Mouse (Mus musculus) hindbrain, embryonic 14.5 days (tissue): ENCODE measurements at regions not wholly inside any gene's neighbourhood (a gene's known extent, or its start where the extent isn't known, plus 50 kb on each side); places are given as distances from the start of the nearest gene placed in this dataset.

Source experiments
- ATAC-seq: fragments of 200-750 bp; cut with Nextera tagmentation; 2 replicates; pipeline ENCODE4 v1.8.0; 2017; ENCODE audit warnings: moderate number of reproducible peaks, mild to moderate bottlenecking, moderate TSS enrichment, moderate library complexity; ENCODE audit not compliant: low FRiP score
- DNase-seq: peaks from one replicate; pipeline ENCODE4 v3.0.0-alpha.2; 2015; ENCODE audit warnings: low spot score
- H3K27ac ChIP-seq: fragments of 300-500 bp; sonication (generic); 2 replicates; pipeline ENCODE4 v1.5.1; 2014; ENCODE audit warnings: mild to moderate bottlenecking, moderate library complexity
- H3K27me3 ChIP-seq: fragments of 300-500 bp; sonication (generic); 2 replicates; pipeline ENCODE4 v1.6.1; 2014; ENCODE audit warnings: mild to moderate bottlenecking, low read length, mixed read lengths; ENCODE audit not compliant: control insufficient read depth, insufficient read depth
- H3K36me3 ChIP-seq: fragments of 300-500 bp; sonication (generic); replicated peaks from 2 replicates; pipeline ENCODE4 v1.6.1; 2014; ENCODE audit not compliant: control insufficient read depth, insufficient read depth
- H3K4me1 ChIP-seq: fragments of 300-500 bp; sonication (generic); replicated peaks from 2 replicates; pipeline ENCODE4 v1.6.1; 2014; ENCODE audit warnings: antibody characterized with exemption, low read length, mixed read lengths; ENCODE audit not compliant: control insufficient read depth, insufficient read depth
- H3K4me2 ChIP-seq: fragments of 300-500 bp; sonication (generic); replicated peaks from 2 replicates; pipeline ENCODE4 v1.6.1; 2014; ENCODE audit warnings: mild to moderate bottlenecking, moderate library complexity
- H3K4me3 ChIP-seq: fragments of 300-500 bp; sonication (generic); replicated peaks from 2 replicates; pipeline ENCODE4 v1.5.1; 2014; ENCODE audit warnings: mild to moderate bottlenecking, low read length
- H3K9ac ChIP-seq: fragments of 300-500 bp; sonication (generic); 2 replicates; pipeline ENCODE4 v1.6.1; 2014
- H3K9me3 ChIP-seq: fragments of 300-500 bp; sonication (generic); 2 replicates; pipeline ENCODE4 v1.6.1; 2016; ENCODE audit warnings: low read length; ENCODE audit not compliant: control insufficient read depth
- WGBS: fragments of 180-500 bp; shearing (Covaris S2); extraction: QIAGEN DNeasy Blood & Tissue Kit; methylation state at CpG from one replicate; pipeline ENCODE4 v1.1.7; 2014; 5-methylcytosine and 5-hydroxymethylcytosine counted together

DNA sequence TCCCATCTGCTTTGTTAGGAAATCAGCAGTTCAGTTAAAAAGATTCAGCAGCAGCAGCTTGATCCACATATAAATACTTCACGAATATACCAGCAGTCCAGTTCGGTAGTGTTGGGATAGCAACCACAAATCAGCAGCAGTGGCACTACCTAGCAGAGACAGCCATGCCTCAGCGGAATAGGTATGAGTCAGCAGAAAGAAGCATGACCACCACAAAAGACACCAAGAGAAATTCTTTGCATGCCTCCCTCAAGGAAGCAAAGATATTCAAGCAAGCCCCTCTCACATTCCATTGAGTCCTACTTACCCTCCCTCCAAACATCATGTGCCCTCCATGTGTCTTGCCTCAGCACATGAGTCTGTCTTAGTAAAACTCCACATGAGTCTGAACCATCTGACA, 117.5 kb upstream of the Cpeb2 start:
- Histone ChIP-seq H3K36me3 (no peaks in the 10 kb centered on the region), H3K27ac (no peak overlapping the region), H3K4me3 (no peak overlapping the region), H3K9me3 (no peaks in the 10 kb centered on the region), H3K4me2 (no peak overlapping the region), H3K27me3 (no peaks in the 10 kb centered on the region), H3K9ac (no peak overlapping the region), H3K4me1 (no peaks in the 10 kb centered on the region)
- DNase-seq = no peak
- no peak for ATAC-seq
- 97% methylated on average over 3 of the region's 3 CpGs for WGBS

GRCm38 (mm10) chr5:43116821-43117220, 116.1 kb upstream of the Cpeb2 start:
- Histone ChIP-seq H3K36me3 (no peaks in the 10 kb centered on the region), H3K27ac (no peak overlapping the region), H3K4me1 (no peaks in the 10 kb centered on the region), H3K27me3 (no peaks in the 10 kb centered on the region), H3K4me3 (no peak overlapping the region), H3K9me3 (no peaks in the 10 kb centered on the region), H3K4me2 (no peak overlapping the region), H3K9ac (no peak overlapping the region)
- DNase-seq (no peak), ATAC-seq (no peak)
- WGBS = 58% methylated on average over 7 of the region's 7 CpGs

GRCm38 (mm10) chr5:43121065-43121464, 111.9 kb upstream of the Cpeb2 start:
- ATAC-seq (no peak), DNase-seq (no peak)
- no peak overlapping the region for H3K4me2 ChIP-seq
- no peak overlapping the region for H3K27ac ChIP-seq
- no peak overlapping the region for H3K9ac ChIP-seq
- no peaks in the 10 kb centered on the region for H3K36me3 ChIP-seq
- no peaks in the 10 kb centered on the region for H3K27me3 ChIP-seq
- H3K4me3 ChIP-seq = no peak overlapping the region
- no peaks in the 10 kb centered on the region for H3K9me3 ChIP-seq
- no peaks in the 10 kb centered on the region for H3K4me1 ChIP-seq
- WGBS = 91% methylated on average over 2 of the region's 2 CpGs

GRCm38 (mm10) chr5:43124301-43124700, 108.7 kb upstream of the Cpeb2 start:
- no peaks in the 10 kb centered on the region for H3K27me3 ChIP-seq

GRCm38 (mm10) chr5:43125774-43126536, 107.0 kb upstream of the Cpeb2 start:
- no peaks in the 10 kb centered on the region for H3K27me3 ChIP-seq
- WGBS = 88% methylated on average over 3 of the region's 3 CpGs
- H3K4me3 ChIP-seq = no peak overlapping the region
- H3K9ac ChIP-seq = no peak overlapping the region
- no peaks in the 10 kb centered on the region for H3K9me3 ChIP-seq
- H3K4me1 ChIP-seq = no peaks in the 10 kb centered on the region
- DNase-seq = no peak
- no peak for ATAC-seq
- no peak overlapping the region for H3K4me2 ChIP-seq
- H3K36me3 ChIP-seq = no peaks in the 10 kb centered on the region
- H3K27ac ChIP-seq = no peak overlapping the region

More at GRCm38 (mm10) chr5:43124301-43124700, 108.7 kb upstream of the Cpeb2 start:
- Histone ChIP-seq H3K9ac (no peak overlapping the region), H3K9me3 (no peaks in the 10 kb centered on the region), H3K36me3 (no peaks in the 10 kb centered on the region), H3K27ac (no peak overlapping the region), H3K4me3 (no peak overlapping the region), H3K4me2 (no peak overlapping the region), H3K4me1 (no peaks in the 10 kb centered on the region)
- ATAC-seq (no peak), DNase-seq (no peak)

DNA sequence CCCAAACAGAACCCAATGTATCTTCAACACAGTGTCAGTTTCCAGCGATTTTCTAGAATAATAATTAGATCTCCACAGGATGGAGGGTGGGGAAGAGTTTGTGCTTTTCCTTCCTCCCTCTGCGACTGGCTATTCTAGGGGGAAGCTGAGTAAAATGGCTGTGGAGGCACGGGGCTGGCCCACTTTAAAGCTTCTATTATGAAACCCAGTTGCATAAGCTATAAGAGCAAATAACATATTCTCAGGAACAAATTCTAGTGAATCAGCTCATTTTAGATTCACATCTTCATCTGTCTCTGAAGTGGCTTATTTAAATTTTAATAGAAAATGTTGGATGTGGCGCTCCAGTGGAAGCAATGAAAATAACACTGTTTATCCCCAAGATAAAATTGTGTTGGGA, 102.6 kb upstream of the Cpeb2 start:
- ATAC-seq (no peak), DNase-seq (no peak)
- H3K9ac ChIP-seq = no peak overlapping the region
- H3K9me3 ChIP-seq = no peaks in the 10 kb centered on the region
- H3K4me2 ChIP-seq = no peak overlapping the region
- 68% methylated on average over 4 of the region's 4 CpGs for WGBS
- no peaks in the 10 kb centered on the region for H3K36me3 ChIP-seq
- no peaks in the 10 kb centered on the region for H3K27me3 ChIP-seq
- no peak overlapping the region for H3K4me3 ChIP-seq
- no peaks in the 10 kb centered on the region for H3K4me1 ChIP-seq
- 0 out of 2 replicates have a peak overlapping the region, but pooled peaks have one; percentile 35 for H3K27ac ChIP-seq

GRCm38 (mm10) chr5:43130901-43131557, 101.9 kb upstream of the Cpeb2 start:
- H3K9me3 ChIP-seq = no peaks in the 10 kb centered on the region
- WGBS = 94% methylated on average over 5 of the region's 5 CpGs
- H3K9ac ChIP-seq = no peak overlapping the region
- ATAC-seq = no peak
- H3K27ac ChIP-seq = no peak overlapping the region
- no peaks in the 10 kb centered on the region for H3K36me3 ChIP-seq
- DNase-seq = no peak
- H3K4me3 ChIP-seq = no peak overlapping the region
- no peak overlapping the region for H3K4me2 ChIP-seq
- H3K27me3 ChIP-seq = no peaks in the 10 kb centered on the region
- no peaks in the 10 kb centered on the region for H3K4me1 ChIP-seq

DNA sequence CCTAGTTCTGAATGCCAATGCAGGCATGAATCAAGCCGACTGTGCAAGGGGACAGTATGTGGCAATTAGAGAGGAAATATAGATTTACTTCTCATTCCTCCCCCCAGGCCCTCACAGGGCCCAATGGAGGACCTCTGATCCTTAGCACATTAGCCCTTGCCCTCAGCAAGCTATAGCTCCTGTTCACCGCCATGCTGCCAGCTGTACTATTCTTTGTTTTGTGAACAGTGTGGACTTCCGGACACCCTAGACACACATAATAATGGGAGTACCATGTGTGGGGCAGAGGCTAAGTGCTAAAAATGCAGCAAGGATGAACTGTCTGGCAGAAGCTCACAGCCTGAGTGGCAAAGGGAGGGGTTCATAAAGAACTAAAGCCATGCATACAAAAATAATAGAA, 99.3 kb upstream of the Cpeb2 start:
- H3K9ac ChIP-seq = no peak overlapping the region
- H3K4me2 ChIP-seq = no peak overlapping the region
- ATAC-seq (0 out of 2 replicates have a peak, but pooled peaks have one; percentile 24), DNase-seq (no peak)
- H3K9me3 ChIP-seq = no peaks in the 10 kb centered on the region
- H3K36me3 ChIP-seq = no peaks in the 10 kb centered on the region
- H3K27me3 ChIP-seq = no peaks in the 10 kb centered on the region
- 66% methylated on average over 3 of the region's 3 CpGs for WGBS
- H3K27ac ChIP-seq = no peak overlapping the region
- no peak overlapping the region for H3K4me3 ChIP-seq
- H3K4me1 ChIP-seq = no peaks in the 10 kb centered on the region

- no peak for ATAC-seq
- Histone ChIP-seq H3K4me1 (no peaks in the 10 kb centered on the region), H3K4me3 (no peak overlapping the region), H3K27ac (no peak overlapping the region), H3K9me3 (no peaks in the 10 kb centered on the region), H3K27me3 (no peaks in the 10 kb centered on the region), H3K4me2 (no peak overlapping the region), H3K36me3 (no peaks in the 10 kb centered on the region), H3K9ac (no peak overlapping the region)
- DNase-seq = no peak
- WGBS = 92% methylated on average over 4 of the region's 4 CpGs
These were observed 96.8 kb upstream of the Cpeb2 start for GRCm38 (mm10) chr5:43136142-43136541.
